Mouse (Mus musculus) forebrain, embryonic 12.5 days (tissue): ENCODE measurements around the gene Ssc5d. TPM values are rescaled to one million over a fixed set of nuclear protein-coding genes. Genes with fewer than 3 reads are reported as not detected.
A peak's percentile ranks its signal among the peaks of the same experiment; 100 is the strongest.

ENCODE experiments used
- ATAC-seq: fragments of 200-750 bp; cut with Nextera tagmentation; 2 replicates; pipeline ENCODE4 v1.8.0; 2017; ENCODE audit warnings: moderate TSS enrichment; ENCODE audit not compliant: low FRiP score
- H3K27ac ChIP-seq: fragments of 300-500 bp; sonication (generic); 2 replicates; pipeline ENCODE4 v1.5.1; 2016; ENCODE audit warnings: mild to moderate bottlenecking
- H3K27me3 ChIP-seq: fragments of 300-500 bp; sonication (generic); 2 replicates; pipeline ENCODE4 v1.6.1; 2016; ENCODE audit warnings: mild to moderate bottlenecking
- H3K36me3 ChIP-seq: fragments of 300-500 bp; sonication (generic); replicated peaks from 2 replicates; pipeline ENCODE4 v1.6.1; 2016; ENCODE audit warnings: mild to moderate bottlenecking
- H3K4me1 ChIP-seq: fragments of 300-500 bp; sonication (generic); 2 replicates; pipeline ENCODE4 v1.6.1; 2016
- H3K4me2 ChIP-seq: fragments of 300-500 bp; sonication (generic); 2 replicates; pipeline ENCODE4 v1.6.1; 2016; ENCODE audit warnings: mild to moderate bottlenecking, moderate library complexity
- H3K4me3 ChIP-seq: fragments of 300-500 bp; sonication (generic); replicated peaks from 2 replicates; pipeline ENCODE4 v1.5.1; 2016; ENCODE audit warnings: mild to moderate bottlenecking
- H3K9ac ChIP-seq: fragments of 300-500 bp; sonication (generic); 2 replicates; pipeline ENCODE4 v1.6.1; 2016; ENCODE audit warnings: mild to moderate bottlenecking
- H3K9me3 ChIP-seq: fragments of 300-500 bp; sonication (generic); 2 replicates; pipeline ENCODE4 v1.6.1; 2016
- WGBS: fragments of 180-500 bp; shearing (Covaris S2); methylation state at CpG from one replicate; pipeline ENCODE4 v1.1.7; 2016; 5-methylcytosine and 5-hydroxymethylcytosine counted together
- polyA plus RNA-seq: library from polyadenylated mRNA; unstranded; fragments of >200 nt; fragmentation: Nextera tagmentation; extraction: Ambion mirVana; gene quantifications from 2 replicates; pipeline ENCODE4 v1.2.1, GENCODE M21; 2016

Ssc5d gene
- polyA plus RNA-seq, 1 experiment from 2014 or later, result 0.89 TPM

DNA sequence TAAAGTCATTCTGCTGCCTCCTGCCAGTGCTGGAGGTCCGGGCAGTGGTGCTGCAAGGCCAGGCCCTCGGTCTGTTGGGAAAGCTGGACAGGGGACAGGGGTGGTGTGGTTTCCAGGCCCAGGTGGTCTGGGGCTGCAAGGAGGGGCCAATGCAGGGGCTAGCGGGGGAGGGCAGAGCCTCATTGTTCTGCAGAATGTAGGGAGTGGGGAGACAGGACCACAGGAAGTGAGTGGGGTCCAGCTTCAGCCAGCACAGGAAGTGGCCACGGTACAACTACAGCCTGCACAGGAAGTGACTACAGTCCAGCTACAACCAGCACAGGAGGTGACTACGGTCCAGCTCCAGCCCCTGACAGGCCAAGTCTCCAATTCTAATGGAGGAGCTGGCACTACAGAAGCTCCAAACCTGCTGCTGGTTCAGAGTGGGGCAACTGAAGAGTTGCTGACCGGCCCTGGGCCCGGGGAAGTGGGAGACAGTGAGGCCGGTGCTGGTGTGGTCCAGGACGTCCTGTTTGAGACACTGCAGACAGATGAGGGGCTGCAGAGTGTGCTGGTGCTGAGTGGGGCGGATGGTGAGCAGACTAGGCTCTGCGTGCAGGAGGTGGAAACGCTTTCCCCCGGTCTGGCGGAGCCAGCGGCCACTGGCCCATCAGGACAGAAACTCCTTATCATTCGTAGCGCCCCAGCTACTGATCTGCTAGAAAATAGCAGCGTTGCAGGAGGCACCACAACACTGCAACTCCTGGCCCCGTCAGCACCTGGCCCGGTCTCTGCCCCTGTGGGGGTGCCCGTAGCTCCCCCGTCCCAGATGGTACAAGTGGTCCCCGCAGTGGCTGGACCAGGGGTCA is 4.4 kb upstream of the Ssc5d start:
- Histone ChIP-seq H3K36me3 (peaks cover 43% of the 10 kb centered on the region), H3K9ac (peak overlapping the region; percentile 33; the same call in 1 of the 2 replicates), H3K27me3 (no peaks in the 10 kb centered on the region), H3K4me1 (peaks cover 66% of the 10 kb centered on the region), H3K27ac (peak overlapping the region; percentile 99), H3K4me2 (peak overlapping the region; percentile 86), H3K9me3 (no peaks in the 10 kb centered on the region), H3K4me3 (no peak overlapping the region)
- no peak for ATAC-seq
- 55% methylated on average over 23 of the region's 23 CpGs for WGBS

DNA sequence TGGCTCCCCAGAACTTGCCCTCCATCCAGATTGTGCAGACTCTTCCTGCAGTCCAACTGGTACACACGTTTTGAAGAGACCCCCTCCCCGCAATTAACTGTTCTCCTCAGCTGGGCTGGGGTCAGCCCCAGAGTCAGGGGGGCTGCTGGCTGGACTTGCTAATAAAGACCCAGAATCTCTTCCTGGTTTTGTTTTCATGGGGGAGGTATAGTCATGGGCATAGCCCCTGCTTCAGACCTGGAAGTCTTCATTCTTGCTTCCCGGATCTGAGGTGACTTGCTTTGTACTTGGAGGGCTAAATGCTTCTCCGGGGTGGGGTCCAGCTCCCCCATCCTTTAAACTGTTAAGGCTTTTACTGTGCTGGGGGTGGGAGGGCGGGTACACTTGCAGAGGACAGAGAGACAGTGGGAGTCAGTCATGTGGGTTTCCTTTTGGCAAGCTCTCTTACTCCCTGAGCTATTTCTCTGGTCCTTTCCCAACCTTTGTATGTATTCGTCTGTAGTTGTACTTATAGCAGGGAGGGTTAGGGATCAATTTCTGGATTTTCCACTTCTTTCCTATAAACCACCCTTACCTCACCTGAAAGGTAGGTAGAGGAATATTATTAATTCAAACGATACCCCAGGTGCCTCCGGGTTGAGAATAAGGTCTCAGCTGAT is 3.6 kb upstream of the Ssc5d start, which contains the start of gene Nat14:
TSS of gene Nat14 (plus strand) at position 205 of the 659 bp plus-strand sequence.
- H3K27me3 ChIP-seq, result no peaks in the 10 kb centered on the region
- peak within 1 kb of the TSS; percentile 39 for H3K4me3 ChIP-seq
- WGBS, result 28% methylated on average over 8 of the region's 8 CpGs
- peak within 1 kb of the TSS; percentile 99 for H3K27ac ChIP-seq
- peak within 1 kb of the TSS; percentile 86 for H3K4me2 ChIP-seq
- peaks cover 43% of the 10 kb centered on the region for H3K36me3 ChIP-seq
- H3K4me1 ChIP-seq, result peaks cover 66% of the 10 kb centered on the region
- H3K9ac ChIP-seq, result peak within 1 kb of the TSS; percentile 57
- no peak for ATAC-seq
- no peaks in the 10 kb centered on the region for H3K9me3 ChIP-seq

DNA sequence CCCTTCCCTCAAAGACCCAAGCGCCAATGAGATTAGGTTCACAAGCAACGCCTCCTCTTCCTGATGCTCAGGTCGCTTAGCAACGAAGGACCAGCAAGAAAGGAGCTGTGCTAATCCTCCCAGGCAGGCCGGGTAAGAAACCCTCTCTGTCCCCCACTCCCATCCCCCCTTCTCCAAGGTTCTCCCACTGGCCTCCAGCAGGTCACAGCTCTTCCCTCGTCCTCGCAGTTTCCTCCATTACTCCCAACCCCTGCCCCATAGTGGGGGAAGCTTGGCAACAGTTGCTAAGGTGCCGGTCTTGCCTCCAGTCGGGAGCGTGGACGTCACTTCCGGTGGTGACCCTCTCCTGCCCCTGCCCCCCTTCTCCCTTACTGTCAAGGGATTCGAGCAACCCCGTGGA is 3.1 kb upstream of the Ssc5d start:
- Histone ChIP-seq H3K36me3 (peaks cover 39% of the 10 kb centered on the region), H3K9me3 (no peaks in the 10 kb centered on the region), H3K27ac (peak overlapping the region; percentile 99), H3K4me3 (peak overlapping the region; percentile 39), H3K4me2 (peak overlapping the region; percentile 86), H3K4me1 (peaks cover 63% of the 10 kb centered on the region), H3K9ac (peak overlapping the region; percentile 57), H3K27me3 (no peaks in the 10 kb centered on the region)
- peak; percentile 85 for ATAC-seq
- 0% methylated on average over 14 of the region's 14 CpGs for WGBS

DNA sequence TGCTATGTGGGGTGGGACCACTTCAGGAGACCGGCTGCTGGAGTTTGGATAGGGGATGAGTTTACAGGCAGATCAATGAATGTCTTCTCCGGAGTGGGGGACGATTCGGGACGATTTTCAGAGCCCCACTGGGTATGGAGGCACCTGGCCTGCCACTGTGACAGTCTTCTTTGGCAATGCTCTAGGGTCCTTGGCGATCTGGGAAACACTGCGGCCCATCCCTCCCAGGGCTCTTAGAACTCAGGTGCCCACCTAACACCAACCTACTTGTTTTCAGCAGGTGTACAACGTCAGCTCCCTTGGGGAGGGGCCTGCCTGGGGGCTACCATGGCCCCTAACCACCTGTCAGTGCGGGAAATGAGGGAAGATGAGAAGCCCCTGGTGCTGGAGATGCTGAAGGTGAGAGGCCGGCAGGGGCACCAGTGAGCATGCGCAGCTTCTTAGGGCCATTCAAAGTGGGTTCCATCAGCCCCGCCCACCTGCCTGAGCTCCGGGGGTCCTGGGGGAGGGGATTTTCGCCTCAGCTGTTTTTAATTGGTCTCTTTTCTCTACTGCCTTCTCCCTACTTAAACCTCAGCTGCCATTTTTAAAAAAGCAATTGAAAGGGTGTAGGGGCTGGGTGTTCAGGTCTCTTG is 2.5 kb upstream of the Ssc5d start:
- WGBS, result under 1% methylated on average over 14 of the region's 14 CpGs
- Histone ChIP-seq H3K4me3 (peak overlapping the region; percentile 39), H3K4me1 (peaks cover 63% of the 10 kb centered on the region), H3K36me3 (peaks cover 34% of the 10 kb centered on the region), H3K9ac (peak overlapping the region; percentile 73), H3K4me2 (peak overlapping the region; percentile 86), H3K9me3 (no peaks in the 10 kb centered on the region), H3K27me3 (no peaks in the 10 kb centered on the region), H3K27ac (peak overlapping the region; percentile 99)
- peak; percentile 62 for ATAC-seq

DNA sequence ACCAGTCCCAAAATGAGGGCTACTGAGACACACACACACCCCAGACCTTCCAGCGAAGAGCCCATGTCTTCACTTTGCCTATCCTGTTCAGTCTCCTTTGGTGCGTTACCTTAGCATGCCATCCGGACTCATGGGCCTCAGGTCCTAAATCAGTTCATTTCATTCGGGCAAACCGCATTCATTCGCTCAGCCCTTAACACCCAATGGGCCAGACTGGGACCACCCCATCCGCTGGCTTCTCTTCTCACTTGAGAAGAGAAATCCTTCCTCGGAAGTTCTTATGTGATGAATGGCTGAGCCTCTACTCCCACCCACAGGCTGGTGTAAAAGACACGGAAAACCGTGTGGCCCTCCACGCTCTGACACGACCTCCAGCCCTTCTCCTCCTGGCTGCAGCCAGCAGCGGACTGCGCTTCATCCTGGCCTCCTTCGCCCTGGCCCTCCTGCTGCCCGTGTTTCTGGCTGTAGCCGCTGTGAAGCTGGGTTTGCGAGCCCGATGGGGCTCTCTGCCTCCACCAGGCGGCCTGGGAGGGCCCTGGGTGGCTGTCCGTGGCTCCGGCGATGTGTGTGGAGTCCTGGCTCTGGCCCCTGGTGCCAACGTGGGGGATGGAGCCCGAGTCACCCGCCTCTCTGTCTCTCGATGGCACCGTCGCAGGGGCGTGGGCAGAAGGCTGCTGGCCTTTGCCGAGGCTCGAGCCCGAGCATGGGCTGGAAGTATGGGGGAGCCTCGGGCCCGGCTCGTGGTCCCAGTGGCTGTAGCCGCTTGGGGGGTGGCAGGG is 1.8 kb upstream of the Ssc5d start:
- ATAC-seq, result no peak; the same call in 1 of the 2 replicates
- no peaks in the 10 kb centered on the region for H3K9me3 ChIP-seq
- H3K27me3 ChIP-seq, result no peaks in the 10 kb centered on the region
- peaks cover 26% of the 10 kb centered on the region for H3K36me3 ChIP-seq
- peak overlapping the region; percentile 99 for H3K27ac ChIP-seq
- H3K9ac ChIP-seq, result peak overlapping the region; percentile 73
- WGBS, result 3% methylated on average over 37 of the region's 37 CpGs
- H3K4me1 ChIP-seq, result peaks cover 63% of the 10 kb centered on the region
- peak overlapping the region; percentile 39 for H3K4me3 ChIP-seq
- H3K4me2 ChIP-seq, result peak overlapping the region; percentile 86

DNA sequence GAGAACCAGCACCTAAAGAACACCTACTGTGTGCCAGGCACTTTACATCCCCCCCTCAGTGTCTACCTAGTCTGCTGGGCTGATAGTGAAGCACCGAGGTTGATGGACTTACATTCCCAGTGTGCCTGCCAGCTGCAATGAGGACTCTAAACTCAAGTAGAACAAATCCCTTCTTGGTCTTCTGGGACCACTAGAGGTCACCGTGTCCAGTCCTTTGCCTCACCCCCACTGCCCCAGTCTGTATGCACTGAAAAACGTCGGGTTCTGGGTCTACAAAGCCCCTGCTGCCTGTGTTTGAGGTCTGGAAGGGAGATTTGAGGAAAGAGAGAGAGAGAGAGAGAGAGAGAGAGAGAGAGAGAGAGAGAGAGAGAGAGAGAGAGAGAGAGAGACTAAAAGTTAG is 1.1 kb upstream of the Ssc5d start:
- no peaks in the 10 kb centered on the region for H3K9me3 ChIP-seq
- H3K27me3 ChIP-seq, result no peaks in the 10 kb centered on the region
- H3K4me2 ChIP-seq, result peak overlapping the region; percentile 86
- peak overlapping the region; percentile 39 for H3K4me3 ChIP-seq
- ATAC-seq, result no peak
- 1% methylated on average over 4 of the region's 4 CpGs for WGBS
- H3K9ac ChIP-seq, result peak overlapping the region; percentile 73
- peaks cover 63% of the 10 kb centered on the region for H3K4me1 ChIP-seq
- H3K27ac ChIP-seq, result peak overlapping the region; percentile 99
- H3K36me3 ChIP-seq, result peaks cover 19% of the 10 kb centered on the region

DNA sequence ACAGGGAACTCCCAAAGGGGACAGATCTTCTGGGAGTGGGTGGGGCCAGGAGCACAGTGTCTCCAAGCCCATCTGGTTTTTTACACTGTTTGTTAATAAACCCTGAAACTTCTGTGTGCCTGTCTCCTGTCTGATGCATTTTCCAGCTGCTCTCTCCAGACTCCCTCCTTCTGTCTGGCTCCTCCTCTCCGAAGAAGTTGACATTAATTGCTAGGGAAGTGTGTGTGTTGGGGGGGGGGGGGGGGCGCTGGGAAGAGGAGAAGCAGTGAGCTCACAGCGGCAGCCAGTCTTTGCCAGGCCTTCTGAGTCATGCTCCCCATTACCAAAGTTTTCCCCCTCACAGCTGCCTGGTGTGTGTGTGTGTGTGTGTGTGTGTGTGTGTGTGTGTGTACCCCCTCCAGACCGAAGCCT is 689 bp upstream of the Ssc5d start:
- Histone ChIP-seq H3K4me1 (peaks cover 63% of the 10 kb centered on the region), H3K4me2 (peak overlapping the region; percentile 86), H3K9ac (no peak overlapping the region), H3K27me3 (no peaks in the 10 kb centered on the region), H3K4me3 (no peak overlapping the region), H3K9me3 (no peaks in the 10 kb centered on the region), H3K27ac (peak overlapping the region; percentile 99), H3K36me3 (peaks cover 15% of the 10 kb centered on the region)
- ATAC-seq, result no peak
- 8% methylated on average over 3 of the region's 4 CpGs for WGBS

DNA sequence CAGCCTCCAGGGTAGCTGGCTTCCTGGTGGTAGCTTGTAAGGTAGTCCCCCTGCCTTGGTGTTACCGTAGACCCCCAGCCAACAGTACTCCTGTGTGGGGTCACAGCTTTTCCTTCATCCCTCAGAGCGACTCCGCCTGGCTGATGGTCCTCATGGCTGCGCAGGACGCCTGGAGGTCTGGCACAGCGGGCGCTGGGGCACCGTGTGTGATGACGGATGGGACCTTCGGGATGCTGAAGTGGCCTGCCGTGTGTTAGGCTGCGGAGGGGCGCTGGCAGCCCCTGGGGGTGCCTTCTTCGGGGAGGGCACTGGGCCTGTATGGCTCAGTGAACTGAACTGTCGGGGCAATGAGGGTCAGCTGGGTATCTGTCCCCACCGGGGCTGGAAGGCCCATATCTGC is 1.3 kb downstream of the Ssc5d start:
- Histone ChIP-seq H3K27ac (no peak overlapping the region), H3K4me1 (peaks cover 50% of the 10 kb centered on the region), H3K4me2 (no peak overlapping the region), H3K27me3 (no peaks in the 10 kb centered on the region), H3K36me3 (no peaks in the 10 kb centered on the region), H3K9me3 (no peaks in the 10 kb centered on the region), H3K9ac (0 out of 2 replicates have a peak overlapping the region, but pooled peaks have one; percentile 33), H3K4me3 (no peak overlapping the region)
- ATAC-seq, result no peak
- WGBS, result 74% methylated on average over 16 of the region's 16 CpGs

DNA sequence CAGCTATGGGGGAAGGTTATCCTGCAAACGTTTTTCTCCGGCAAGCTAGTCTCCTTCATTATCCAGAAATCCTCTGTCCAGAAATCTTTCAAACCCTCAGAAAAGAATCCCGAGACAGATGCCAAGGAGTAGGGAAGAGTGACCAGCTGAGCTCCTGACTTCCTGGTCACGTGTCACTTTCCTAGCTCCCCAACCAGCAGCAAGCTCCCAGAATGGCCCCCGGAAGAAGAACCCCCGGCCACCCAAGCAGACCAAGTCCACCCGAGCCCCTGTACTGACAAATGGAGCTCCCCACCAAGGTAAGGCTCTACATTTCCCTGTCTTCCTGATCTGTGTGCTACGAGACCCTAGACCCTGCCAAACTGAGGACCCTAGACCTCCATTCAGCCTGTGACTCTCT is 2.1 kb downstream of the Ssc5d start:
- peaks cover 44% of the 10 kb centered on the region for H3K4me1 ChIP-seq
- no peak overlapping the region for H3K27ac ChIP-seq

DNA sequence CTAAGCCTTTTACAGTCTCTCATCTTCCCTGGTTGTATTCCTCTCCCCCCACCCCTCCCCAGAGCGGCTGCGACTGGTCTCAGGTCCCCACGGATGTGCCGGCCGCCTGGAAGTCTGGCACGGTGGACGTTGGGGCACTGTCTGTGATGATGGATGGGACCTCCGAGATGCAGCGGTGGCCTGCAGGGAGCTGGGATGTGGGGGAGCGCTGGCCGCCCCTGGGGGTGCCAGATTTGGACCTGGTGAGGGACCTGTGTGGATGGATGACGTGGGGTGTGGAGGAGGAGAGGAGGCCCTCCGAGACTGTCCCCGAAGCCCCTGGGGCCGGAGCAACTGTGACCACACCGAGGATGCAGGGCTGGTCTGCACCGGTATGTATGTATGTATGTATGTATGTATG is 2.7 kb downstream of the Ssc5d start:
- 86% methylated on average over 17 of the region's 17 CpGs for WGBS
- Histone ChIP-seq H3K4me3 (no peak overlapping the region), H3K27ac (no peak overlapping the region)

More for the DNA sequence above, 2.1 kb downstream of the Ssc5d start:
- no peak for ATAC-seq
- Histone ChIP-seq H3K4me3 (no peak overlapping the region), H3K9me3 (no peaks in the 10 kb centered on the region), H3K27me3 (no peaks in the 10 kb centered on the region), H3K36me3 (no peaks in the 10 kb centered on the region), H3K9ac (no peak overlapping the region), H3K4me2 (no peak overlapping the region)
- WGBS, result 70% methylated on average over 8 of the region's 8 CpGs

DNA sequence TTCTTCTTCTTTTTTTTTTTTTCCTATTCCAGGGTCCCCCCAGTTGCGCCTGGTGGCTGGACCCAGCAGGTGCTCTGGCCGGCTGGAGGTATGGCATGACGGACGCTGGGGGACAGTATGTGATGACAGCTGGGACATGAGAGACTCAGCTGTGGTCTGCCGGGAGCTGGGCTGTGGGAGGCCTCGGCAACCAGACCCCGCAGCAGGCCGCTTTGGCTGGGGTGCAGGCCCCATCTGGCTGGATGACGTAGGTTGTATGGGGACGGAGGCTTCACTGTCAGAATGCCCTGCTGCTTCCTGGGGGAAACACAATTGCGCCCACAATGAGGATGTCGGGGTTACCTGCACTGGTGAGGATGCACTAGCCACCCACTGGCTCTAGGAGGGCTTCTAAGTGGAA is 7.5 kb downstream of the Ssc5d start:
- no peak overlapping the region for H3K4me2 ChIP-seq
- H3K4me1 ChIP-seq, result no peaks in the 10 kb centered on the region
- H3K9me3 ChIP-seq, result 0 out of 2 replicates have a peak, but pooled peaks cover 7% of the 10 kb centered on the region
- no peak overlapping the region for H3K4me3 ChIP-seq
- ATAC-seq, result no peak
- WGBS, result 84% methylated on average over 12 of the region's 12 CpGs
- no peaks in the 10 kb centered on the region for H3K27me3 ChIP-seq
- no peaks in the 10 kb centered on the region for H3K36me3 ChIP-seq
- H3K9ac ChIP-seq, result no peak overlapping the region
- H3K27ac ChIP-seq, result no peak overlapping the region

More for the DNA sequence above, 2.7 kb downstream of the Ssc5d start:
- Histone ChIP-seq H3K9me3 (no peaks in the 10 kb centered on the region), H3K4me2 (no peak overlapping the region), H3K36me3 (no peaks in the 10 kb centered on the region), H3K4me1 (peaks cover 38% of the 10 kb centered on the region), H3K27me3 (no peaks in the 10 kb centered on the region), H3K9ac (no peak overlapping the region)
- no peak for ATAC-seq
